ENCODE assay signal across 14 mouse cellular contexts in the genomic region with DNA sequence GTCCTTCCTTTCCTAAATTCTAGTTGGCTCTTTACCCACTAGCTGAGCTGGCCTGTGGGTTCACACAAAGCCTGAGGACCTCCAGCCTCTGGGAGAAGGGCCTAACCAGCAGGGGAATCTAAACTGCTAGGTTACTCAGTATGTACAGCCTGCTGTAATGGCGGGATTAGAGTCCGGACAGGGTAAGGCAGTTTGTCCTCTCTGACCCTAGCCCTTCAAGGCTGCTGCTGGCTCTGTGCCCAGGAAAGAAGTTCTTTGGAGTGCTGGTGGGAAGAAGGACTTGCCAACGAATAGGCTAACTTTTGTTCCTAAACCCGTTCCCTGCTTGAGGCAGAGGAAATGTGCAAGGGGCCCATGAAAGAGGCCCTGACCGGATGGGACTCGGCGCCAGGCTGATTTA. TPM values are rescaled to one million over a fixed set of nuclear protein-coding genes. Genes with fewer than 3 reads are reported as not detected.
DNase-seq lines count a peak whose midpoint lies in the region; ATAC-seq and TF ChIP-seq lines count a peak whose summit lies in the region.
"Had no signal": no experiment of that assay in that cellular context is flagged by ENCODE, and none has a peak within 500 bp of the region (broad histone marks: within the 10 kb centered on the region; RNA-seq: fewer than 3 reads in every experiment).

No protein-coding gene starts in this region.

- H3K27me3 ChIP-seq in kidney, adult 2 months (replicated peaks; ENCODE audit: control insufficient read depth, insufficient read depth, low read length) = no peaks in the 10 kb centered on the region
- H3K27me3 ChIP-seq in limb, embryonic 11.5 days (ENCODE audit: control insufficient read depth, insufficient read depth, low read length) = peaks cover 75% of the 10 kb centered on the region

- DNase-seq in adipocyte (ENCODE audit: low spot score) = peak; percentile 44
- DNase-seq in adrenal gland, adult 8-10 months = peak; percentile 83
- DNase-seq in kidney, adult 2 months = peak; percentile 93
- DNase-seq in limb, embryonic 11.5 days (ENCODE audit: low spot score) = peak; percentile 32
- DNase-seq in cerebellum, adult 9-10 months = no peak
- no peak for DNase-seq in yolk sac, embryonic 10.5 days (ENCODE audit: low spot score)
- DNase-seq in urinary bladder, adult 2 months (ENCODE audit: low spot score) = no peak
- DNase-seq: heart, adult 11 months; heart, postnatal 4 days; layer of hippocampus, adult 9-11 months; thymus, postnatal 4 days had no signal

- H3K36me3 ChIP-seq in kidney, adult 2 months (ENCODE audit: control insufficient read depth, insufficient read depth, low read length) = no peaks in the 10 kb centered on the region; the same call in 1 of the 2 replicates
- no peaks in the 10 kb centered on the region for H3K36me3 ChIP-seq in limb, embryonic 11.5 days (ENCODE audit: control insufficient read depth, insufficient read depth, low read length)
- H3K36me3 ChIP-seq: embryonic facial prominence, embryonic 12.5 days; forebrain, embryonic 15.5 days; limb, embryonic 15.5 days had no signal

- no peak for ATAC-seq in limb, embryonic 11.5 days (ENCODE audit: insufficient number of reproducible peaks, low FRiP score, low TSS enrichment, low read depth)
- ATAC-seq: forebrain, embryonic 15.5 days had no signal

- no peak for TF ChIP-seq POLR2A in kidney, adult 2 months (IDR thresholded peaks at IDR 0.05; ENCODE audit: low read depth, low read length)

- peak overlapping the region; percentile 81 for H3K27ac ChIP-seq in kidney, adult 2 months (ENCODE audit: insufficient read depth, low read depth, low read length)
- no peak overlapping the region for H3K27ac ChIP-seq in limb, embryonic 11.5 days (replicated peaks; ENCODE audit: low read depth, low read length)
- H3K27ac ChIP-seq: embryonic facial prominence, embryonic 12.5 days; forebrain, embryonic 15.5 days; limb, embryonic 15.5 days had no signal

- H3K9ac ChIP-seq in limb, embryonic 11.5 days (ENCODE audit: low read length) = no peak overlapping the region
- H3K9ac ChIP-seq: embryonic facial prominence, embryonic 12.5 days; forebrain, embryonic 15.5 days; limb, embryonic 15.5 days had no signal

- TF ChIP-seq CTCF in kidney, adult 2 months (conservative IDR thresholded peaks at IDR 0.05; ENCODE audit: insufficient read depth, insufficient read length, low read depth, low read length) = no peak

- peaks cover 29% of the 10 kb centered on the region for H3K4me1 ChIP-seq in kidney, adult 2 months (ENCODE audit: control insufficient read depth, insufficient read depth, low read length)
- H3K4me1 ChIP-seq in limb, embryonic 11.5 days (ENCODE audit: control insufficient read depth, insufficient read depth, low read length) = peaks cover 12% of the 10 kb centered on the region; the same call in 1 of the 2 replicates
- H3K4me1 ChIP-seq: embryonic facial prominence, embryonic 12.5 days had no signal

- no peak overlapping the region for H3K4me2 ChIP-seq in limb, embryonic 11.5 days (ENCODE audit: low read depth, severe bottlenecking)
- H3K4me2 ChIP-seq: embryonic facial prominence, embryonic 12.5 days; forebrain, embryonic 15.5 days; limb, embryonic 15.5 days had no signal

- no peaks in the 10 kb centered on the region for H3K9me3 ChIP-seq in limb, embryonic 11.5 days (ENCODE audit: control insufficient read depth, low read length)
- H3K9me3 ChIP-seq: embryonic facial prominence, embryonic 12.5 days; forebrain, embryonic 15.5 days; limb, embryonic 15.5 days had no signal

- 9% methylated on average over 7 of the region's 7 CpGs for WGBS in kidney, adult 2 months
- WGBS in limb, embryonic 11.5 days = 8% methylated on average over 7 of the region's 7 CpGs

- H3K4me3 ChIP-seq in kidney, adult 2 months (ENCODE audit: insufficient read depth, low read depth, low read length) = no peak overlapping the region
- no peak overlapping the region for H3K4me3 ChIP-seq in limb, embryonic 11.5 days (ENCODE audit: low read depth, low read length)
- H3K4me3 ChIP-seq: embryonic facial prominence, embryonic 12.5 days; forebrain, embryonic 15.5 days; limb, embryonic 15.5 days had no signal

RNA-seq across cellular contexts. Expression of a gene that starts 5.3 kb away (rescaled TPM):
- total RNA-seq in adrenal gland, adult 8-10 months (2022) = 100 to 1,000 TPM; 157 to 250 (median 226) TPM
- 27.8 and 29.6 TPM in 2 replicates for polyA plus RNA-seq in kidney, adult 2 months (2012; rRNA removed)
- polyA plus RNA-seq in limb, embryonic 11.5 days (2014; fragmentation: Nextera tagmentation; extraction: Ambion mirVana) = 1.7 and 1.8 TPM in 2 replicates
- polyA plus RNA-seq in urinary bladder, adult 2 months (2012; rRNA removed) = 2.7 and 3.2 TPM in 2 replicates
- total RNA-seq: heart, postnatal 4 days had no signal
- polyA plus RNA-seq: forebrain, embryonic 15.5 days had no signal

RNA-seq across cellular contexts. Expression of a gene that starts 15.8 kb away (rescaled TPM):
- 10 to 100 TPM; 50.4 to 99.8 (median 83.6) TPM for total RNA-seq in adrenal gland, adult 8-10 months (2022)
- 51.7 and 69.9 TPM in 2 replicates for polyA plus RNA-seq in kidney, adult 2 months (2012; rRNA removed)
- 0.38 and 0.89 TPM in 2 replicates for polyA plus RNA-seq in limb, embryonic 11.5 days (2014; fragmentation: Nextera tagmentation; extraction: Ambion mirVana)
- 12.0 and 13.4 TPM in 2 replicates for polyA plus RNA-seq in urinary bladder, adult 2 months (2012; rRNA removed)
- total RNA-seq: heart, postnatal 4 days had no signal
- polyA plus RNA-seq: embryonic facial prominence, embryonic 12.5 days; forebrain, embryonic 15.5 days had no signal

RNA-seq across cellular contexts. Expression of a gene that starts 20.5 kb away (rescaled TPM):
- total RNA-seq in adrenal gland, adult 8-10 months (2022) = 10 to 100 TPM; 44.6 to 62.9 (median 53.0) TPM
- 15.5 and 16.5 TPM in 2 replicates for polyA plus RNA-seq in kidney, adult 2 months (2012; rRNA removed)
- polyA plus RNA-seq in limb, embryonic 11.5 days (2014; fragmentation: Nextera tagmentation; extraction: Ambion mirVana) = 3.7 and 4.3 TPM in 2 replicates
- polyA plus RNA-seq in urinary bladder, adult 2 months (2012; rRNA removed) = 9.5 and 9.6 TPM in 2 replicates
- polyA plus RNA-seq: embryonic facial prominence, embryonic 12.5 days; forebrain, embryonic 15.5 days had no signal

RNA-seq across cellular contexts. Expression of a gene that starts 26.3 kb away (rescaled TPM):
- total RNA-seq in adrenal gland, adult 8-10 months (2022) = 10 to 100 TPM; 56.4 to 77.8 (median 59.5) TPM
- polyA plus RNA-seq in kidney, adult 2 months (2012; rRNA removed) = 62.7 and 67.9 TPM in 2 replicates
- 1.9 and 2.8 TPM in 2 replicates for polyA plus RNA-seq in limb, embryonic 11.5 days (2014; fragmentation: Nextera tagmentation; extraction: Ambion mirVana)
- polyA plus RNA-seq in urinary bladder, adult 2 months (2012; rRNA removed) = 12.9 and 13.7 TPM in 2 replicates
- total RNA-seq: heart, postnatal 4 days had no signal
- polyA plus RNA-seq: embryonic facial prominence, embryonic 12.5 days; forebrain, embryonic 15.5 days had no signal

RNA-seq across cellular contexts. Expression of a gene that starts 37.2 kb away (rescaled TPM):
- total RNA-seq in adrenal gland, adult 8-10 months (2022) = 10 to 100 TPM; 25.2 to 38.3 (median 26.7) TPM
- polyA plus RNA-seq in kidney, adult 2 months (2012; rRNA removed) = 7.7 and 8.4 TPM in 2 replicates
- 2.1 and 2.6 TPM in 2 replicates for polyA plus RNA-seq in limb, embryonic 11.5 days (2014; fragmentation: Nextera tagmentation; extraction: Ambion mirVana)
- 5.8 and 7.4 TPM in 2 replicates for polyA plus RNA-seq in urinary bladder, adult 2 months (2012; rRNA removed)
- polyA plus RNA-seq: forebrain, embryonic 15.5 days had no signal

Comparison
In these comparisons a context has a peak if more than half of its experiments do, and no peak if none do; other contexts are left out.
1. DNase-seq: peak in adipocyte (single experiment), adrenal gland, adult 8-10 months (single experiment), kidney, adult 2 months (single experiment) and limb, embryonic 11.5 days (single experiment); none in cerebellum, adult 9-10 months (single experiment), yolk sac, embryonic 10.5 days (single experiment) and urinary bladder, adult 2 months (single experiment).